Mouse (Mus musculus) cortical plate, adult 2 months (tissue): ENCODE measurements around the gene Prdm16. TPM values are rescaled to one million over a fixed set of nuclear protein-coding genes. Genes with fewer than 3 reads are reported as not detected.

ENCODE experiments used
- H3K27ac ChIP-seq: fragments of 200-500 bp; 2 replicates; pipeline ENCODE4 v1.5.1; 2012; ENCODE audit warnings: low read length, control low read depth, inconsistent platforms; ENCODE audit not compliant: insufficient read depth
- H3K4me1 ChIP-seq: fragments of 200-500 bp; 2 replicates; pipeline ENCODE4 v1.6.1; 2011; ENCODE audit warnings: low read length; ENCODE audit not compliant: control insufficient read depth, insufficient read depth
- H3K4me3 ChIP-seq: fragments of 200-500 bp; 2 replicates; pipeline ENCODE4 v1.5.1; 2011; ENCODE audit warnings: mild to moderate bottlenecking, low read length, control low read depth; ENCODE audit not compliant: insufficient read depth
- CTCF ChIP-seq: fragments of 200-500 bp; IDR thresholded peaks from 2 replicates; pipeline ENCODE4 v1.5.1; 2011; ENCODE audit warnings: mild to moderate bottlenecking, control low read depth, low read length; ENCODE audit not compliant: insufficient read depth; ENCODE audit errors: extremely low read depth
- POLR2A ChIP-seq: fragments of 200-500 bp; IDR thresholded peaks from 2 replicates; pipeline ENCODE4 v1.6.1; 2011; ENCODE audit warnings: mild to moderate bottlenecking, low read length, control low read depth; ENCODE audit not compliant: insufficient read depth; ENCODE audit errors: extremely low read depth
- polyA plus RNA-seq: library from polyadenylated mRNA; depleted of rRNA; stranded (reverse); fragments of >200 nt; gene quantifications from 2 replicates; pipeline ENCODE4 v1.2.3, GENCODE M21; 2012

Gene Prdm16
- polyA plus RNA-seq, 1 experiment, result 5.4 TPM

DNA sequence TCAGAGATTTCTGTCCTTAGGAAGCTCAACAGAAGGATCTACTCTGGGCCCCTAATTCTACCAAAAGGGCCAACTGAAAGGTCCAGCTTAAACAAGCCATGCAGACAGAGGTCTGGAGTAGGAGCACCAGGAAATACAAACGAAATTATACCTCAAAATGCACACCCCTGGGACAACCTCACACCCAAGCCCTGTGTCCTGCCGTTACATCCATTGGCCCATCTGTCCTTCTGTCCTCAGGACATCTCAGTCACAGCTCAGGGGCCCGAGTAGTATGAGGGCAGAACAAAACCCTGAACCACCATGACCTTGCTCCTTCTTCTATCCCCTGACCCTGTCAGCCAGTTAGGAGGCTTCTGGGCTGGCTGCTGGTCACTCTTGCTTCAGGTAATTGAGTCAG lies 2.7 kb downstream of the Prdm16 start:
- peak overlapping the region; percentile 74 for H3K27ac ChIP-seq
- H3K4me1 ChIP-seq, result no peaks in the 10 kb centered on the region
- TF ChIP-seq CTCF (no peak), POLR2A (no peak)
- H3K4me3 ChIP-seq, result peak overlapping the region; percentile 36

DNA sequence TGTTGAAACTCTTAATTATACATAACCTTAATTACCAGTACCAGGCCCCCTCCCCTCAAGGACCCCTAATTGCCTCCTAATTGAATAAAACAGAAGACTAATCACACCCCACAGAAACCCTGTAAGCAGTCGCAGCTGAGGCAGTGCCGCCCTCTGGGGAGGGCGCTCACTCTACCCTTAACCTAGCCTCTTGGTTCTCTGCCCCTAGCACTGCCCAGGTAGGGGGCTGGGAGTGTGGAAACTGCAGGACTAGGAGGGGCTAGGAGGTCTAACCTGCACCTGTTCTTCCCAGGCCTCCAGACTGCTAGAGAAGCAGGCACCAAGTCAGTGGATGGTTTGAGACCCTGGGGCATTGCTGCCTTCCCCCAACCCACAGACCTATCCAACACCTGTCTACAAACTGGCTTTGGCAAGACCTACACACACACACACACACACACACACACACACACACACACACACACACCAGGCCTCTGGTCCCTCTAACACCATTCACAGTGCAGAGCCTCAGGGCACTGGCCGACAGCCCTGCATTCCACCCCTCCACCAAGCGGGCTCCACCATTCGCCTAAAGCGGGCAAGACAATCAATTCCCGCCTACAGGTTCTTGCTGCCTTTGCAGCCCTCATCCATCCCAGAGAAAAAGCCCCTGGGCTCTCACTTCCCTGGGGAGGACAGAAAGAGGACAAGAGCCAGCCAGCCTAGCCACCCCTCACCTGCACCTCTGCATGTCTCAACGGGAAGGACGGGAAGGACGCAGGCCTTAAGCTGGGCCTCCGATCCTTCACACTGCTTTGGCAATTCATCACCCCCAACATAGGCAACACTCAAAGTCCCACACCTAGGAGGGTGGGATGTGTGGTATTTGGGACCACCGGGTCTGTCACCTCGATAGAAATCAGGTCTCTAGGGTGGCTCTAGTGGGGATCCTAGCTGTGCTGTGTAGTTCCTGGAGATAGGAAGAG lies 3.6 kb downstream of the Prdm16 start:
- H3K27ac ChIP-seq, result peak overlapping the region; percentile 72
- H3K4me1 ChIP-seq, result no peaks in the 10 kb centered on the region
- H3K4me3 ChIP-seq, result peak overlapping the region; percentile 34
- TF ChIP-seq POLR2A (no peak), CTCF (no peak)

DNA sequence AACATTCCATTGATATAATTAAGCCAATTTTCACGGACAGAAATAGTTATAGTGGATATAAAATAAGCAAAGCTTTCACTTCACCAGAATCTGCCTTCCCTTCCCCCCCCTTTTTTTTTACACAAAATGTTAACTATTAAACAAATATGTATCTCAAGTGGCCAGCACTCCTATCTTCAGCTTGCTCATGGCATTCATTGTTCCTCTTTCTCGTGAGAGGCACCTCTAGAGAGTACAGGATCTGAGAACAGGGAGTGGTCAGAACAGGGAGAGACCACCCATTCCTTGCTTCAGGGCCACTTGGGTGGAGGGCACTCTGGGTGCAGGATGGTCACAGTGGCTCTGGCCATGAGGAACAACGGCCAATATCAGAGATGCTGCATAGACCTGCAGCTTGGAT lies 5.9 kb downstream of the Prdm16 start:
- H3K4me3 ChIP-seq, result no peak overlapping the region
- no peak for TF ChIP-seq CTCF
- TF ChIP-seq POLR2A, result no peak
- H3K4me1 ChIP-seq, result no peaks in the 10 kb centered on the region
- H3K27ac ChIP-seq, result no peak overlapping the region

DNA sequence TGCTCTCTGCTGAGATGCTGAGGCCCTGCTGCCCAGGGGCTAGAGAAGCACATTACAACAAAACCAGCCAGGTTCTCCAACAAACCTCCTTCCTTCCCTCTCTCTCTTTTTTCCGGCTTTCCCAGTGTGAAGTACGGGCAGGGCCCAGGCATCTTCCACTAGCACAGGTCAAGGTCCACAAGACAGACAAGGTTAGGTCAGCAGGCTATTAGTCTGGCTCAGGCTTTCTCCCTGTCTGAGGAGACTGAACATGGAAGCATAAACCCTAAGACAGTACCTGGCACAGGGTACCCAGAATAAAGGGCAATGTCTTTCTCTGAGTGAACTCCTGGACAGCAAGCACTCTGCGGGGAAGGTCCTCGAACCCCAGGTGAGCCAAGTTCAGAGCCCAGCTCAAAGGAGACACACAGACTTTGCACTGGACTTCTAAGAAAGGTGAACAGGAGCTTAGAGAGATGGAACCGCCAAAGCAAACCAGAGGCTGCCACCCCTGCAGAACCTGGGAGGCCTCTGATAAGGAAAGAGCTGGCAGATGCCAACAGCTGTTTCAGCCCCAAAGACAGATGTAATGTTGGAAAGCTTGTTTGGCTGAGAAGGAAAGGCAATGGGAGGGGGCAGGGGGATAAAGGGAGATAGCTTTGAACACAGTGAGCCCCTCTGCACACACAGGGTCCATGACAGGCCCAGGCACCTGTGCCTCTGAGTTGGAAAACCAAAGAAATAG lies 9.1 kb downstream of the Prdm16 start:
- TF ChIP-seq POLR2A, result no peak
- no peak for TF ChIP-seq CTCF
- no peak overlapping the region for H3K27ac ChIP-seq

DNA sequence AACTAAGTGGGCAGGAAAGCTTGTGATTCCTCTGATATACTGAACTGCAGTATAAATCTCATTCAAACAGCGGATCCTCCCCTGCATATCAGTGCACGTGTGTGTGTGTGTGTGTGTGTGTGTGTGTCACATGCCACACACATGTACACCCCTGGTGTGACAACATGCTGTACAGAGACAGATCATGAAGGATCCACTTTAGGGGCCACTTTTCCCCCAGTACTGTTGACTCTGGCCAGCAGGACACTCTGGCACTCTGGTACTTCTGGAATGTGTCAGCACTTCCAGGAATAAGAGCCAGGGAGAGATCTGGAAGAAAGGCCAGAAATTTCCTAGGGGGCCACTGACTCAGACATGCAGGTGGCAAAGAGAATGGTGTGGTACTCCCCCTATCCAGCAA lies 10.4 kb downstream of the Prdm16 start:
- H3K27ac ChIP-seq, result no peak overlapping the region
- H3K4me3 ChIP-seq, result no peak overlapping the region
- H3K4me1 ChIP-seq, result no peaks in the 10 kb centered on the region
- TF ChIP-seq POLR2A (no peak), CTCF (no peak)

More for the DNA sequence above, 9.1 kb downstream of the Prdm16 start:
- no peak overlapping the region for H3K4me3 ChIP-seq
- no peaks in the 10 kb centered on the region for H3K4me1 ChIP-seq

DNA sequence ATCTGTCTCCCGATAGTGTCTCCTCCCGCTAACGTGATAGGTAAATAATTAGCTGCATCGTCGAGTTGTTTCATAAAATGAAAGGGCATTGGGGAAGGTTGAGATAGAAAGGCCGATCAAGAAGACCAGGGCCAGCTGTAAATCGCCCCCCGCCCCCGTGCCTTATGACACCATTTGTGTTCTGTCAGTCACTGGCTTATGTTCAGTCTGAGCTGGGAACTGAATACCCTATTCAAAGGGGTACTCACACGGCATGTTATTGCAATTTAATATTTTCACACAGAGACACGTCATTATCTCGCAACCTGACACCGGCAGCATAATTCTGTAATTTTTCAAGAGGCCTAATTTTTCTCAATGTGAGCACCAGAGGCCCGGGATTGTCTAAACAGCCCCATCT lies 11.0 kb downstream of the Prdm16 start:
- H3K4me3 ChIP-seq, result no peak overlapping the region
- no peaks in the 10 kb centered on the region for H3K4me1 ChIP-seq
- TF ChIP-seq CTCF (no peak), POLR2A (no peak)
- no peak overlapping the region for H3K27ac ChIP-seq

DNA sequence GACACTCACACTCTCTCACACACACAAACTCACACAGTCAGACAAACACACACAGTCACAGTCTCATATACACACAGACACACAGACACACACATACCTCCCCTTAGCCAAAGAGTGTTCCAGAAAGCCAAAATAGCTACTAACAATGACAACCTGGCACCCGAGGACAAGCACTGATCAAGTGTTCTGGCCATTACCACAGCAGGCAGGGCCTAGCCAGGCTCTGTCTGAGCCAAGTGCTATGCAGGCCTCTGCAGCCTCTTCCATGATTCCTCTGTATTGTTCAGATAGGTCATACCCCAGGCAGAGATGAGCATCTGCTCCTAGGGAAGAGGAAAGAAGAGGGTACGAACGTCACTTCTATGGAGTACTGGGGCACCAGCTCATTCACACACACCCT lies 13.4 kb downstream of the Prdm16 start:
- Histone ChIP-seq H3K27ac (no peak overlapping the region), H3K4me1 (no peaks in the 10 kb centered on the region), H3K4me3 (no peak overlapping the region)
- no peak for TF ChIP-seq POLR2A
- no peak for TF ChIP-seq CTCF

DNA sequence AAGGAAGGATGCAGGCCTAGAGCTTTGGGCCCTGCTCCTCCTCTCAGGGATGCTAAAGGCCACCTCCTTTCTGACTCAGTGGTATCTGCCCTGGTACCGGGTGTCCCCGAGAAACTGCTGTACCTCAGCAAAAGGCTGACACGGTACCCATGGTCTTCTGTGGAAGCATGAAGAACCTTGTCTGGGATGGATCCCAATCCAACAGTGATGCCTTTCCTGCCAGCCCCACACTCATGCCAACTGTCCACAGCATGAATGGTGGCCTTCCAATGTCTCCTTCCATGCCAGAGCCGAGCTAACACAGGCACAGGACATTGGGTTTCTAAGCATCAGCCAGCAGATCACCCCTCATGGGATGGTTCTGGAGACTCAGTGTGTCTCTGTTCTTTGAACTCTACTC lies 14.2 kb downstream of the Prdm16 start:
- Histone ChIP-seq H3K4me3 (no peak overlapping the region), H3K27ac (no peak overlapping the region), H3K4me1 (no peaks in the 10 kb centered on the region)
- no peak for TF ChIP-seq POLR2A
- TF ChIP-seq CTCF, result no peak

DNA sequence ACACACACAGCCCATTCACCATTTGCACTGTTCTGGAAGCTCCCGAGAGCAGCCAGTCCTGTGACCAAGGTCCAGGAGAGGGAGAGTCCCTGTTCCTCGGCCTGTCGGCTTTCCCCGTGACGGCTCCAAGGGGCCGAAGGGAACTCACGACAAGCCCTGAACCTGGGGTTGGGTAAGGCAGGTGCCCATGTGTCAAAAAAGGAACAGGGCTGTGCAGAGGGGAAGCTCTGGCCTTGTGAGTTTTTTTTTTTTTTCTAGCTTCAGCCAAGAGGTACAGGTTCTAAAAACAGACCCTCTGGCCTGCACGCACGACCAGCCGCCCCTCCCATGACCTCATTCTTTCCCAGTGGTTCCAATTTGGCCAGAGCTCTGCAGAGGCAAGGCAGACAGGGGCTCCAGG lies 25.5 kb downstream of the Prdm16 start:
- TF ChIP-seq CTCF (no peak), POLR2A (no peak)
- H3K4me3 ChIP-seq, result no peak overlapping the region
- no peaks in the 10 kb centered on the region for H3K4me1 ChIP-seq
- no peak overlapping the region for H3K27ac ChIP-seq
